Mouse (Mus musculus) liver, embryonic 13.5 days (tissue): ENCODE results near the gene Cep295. TPM values are rescaled to one million over a fixed set of nuclear protein-coding genes. Genes with fewer than 3 reads are reported as not detected.

ENCODE experiments used
- ATAC-seq: fragments of 200-750 bp; cut with Nextera tagmentation; 2 replicates; pipeline ENCODE4 v1.8.0; 2017; ENCODE audit warnings: low read depth, mild to moderate bottlenecking, moderate number of reproducible peaks, moderate library complexity
- DNase-seq: peaks from one replicate; pipeline ENCODE4 v3.0.0; 2022
- H3K27ac ChIP-seq: fragments of 300-500 bp; sonication (generic); 2 replicates; pipeline ENCODE4 v1.5.1; 2015; ENCODE audit warnings: moderate library complexity, mild to moderate bottlenecking, inconsistent platforms
- H3K27me3 ChIP-seq: fragments of 300-500 bp; sonication (generic); 2 replicates; pipeline ENCODE4 v1.6.1; 2015; ENCODE audit warnings: mild to moderate bottlenecking, inconsistent platforms
- H3K36me3 ChIP-seq: fragments of 300-500 bp; sonication (generic); 2 replicates; pipeline ENCODE4 v1.6.1; 2015; ENCODE audit warnings: mild to moderate bottlenecking, inconsistent platforms
- H3K4me1 ChIP-seq: fragments of 300-500 bp; sonication (generic); replicated peaks from 2 replicates; pipeline ENCODE4 v1.6.1; 2015; ENCODE audit warnings: inconsistent platforms
- H3K4me2 ChIP-seq: fragments of 300-500 bp; sonication (generic); 2 replicates; pipeline ENCODE4 v1.6.1; 2015; ENCODE audit warnings: inconsistent platforms, mild to moderate bottlenecking, moderate library complexity
- H3K4me3 ChIP-seq: fragments of 300-500 bp; sonication (generic); replicated peaks from 2 replicates; pipeline ENCODE4 v1.5.1; 2015; ENCODE audit warnings: mild to moderate bottlenecking, inconsistent platforms
- H3K9ac ChIP-seq: fragments of 300-500 bp; sonication (generic); 2 replicates; pipeline ENCODE4 v1.6.1; 2015; ENCODE audit warnings: mild to moderate bottlenecking, inconsistent platforms
- H3K9me3 ChIP-seq: fragments of 300-500 bp; sonication (generic); replicated peaks from 2 replicates; pipeline ENCODE4 v1.6.1; 2016; ENCODE audit warnings: inconsistent platforms
- whole genome bisulfite sequencing: fragments of 180-500 bp; shearing (Covaris S2); methylation state at CpG from one replicate; pipeline ENCODE4 v1.1.7; 2015; ENCODE audit not compliant: insufficient replicate concordance; 5-methylcytosine and 5-hydroxymethylcytosine counted together
- microRNA-seq: library from miRNA; unstranded; fragments of <30 nt; microRNA quantifications from one replicate; pipeline ENCODE4, GENCODE M21; 2016
- polyA plus RNA-seq: library from polyadenylated mRNA; unstranded; fragments of >200 nt; fragmentation: Nextera tagmentation; extraction: Ambion mirVana; gene quantifications from 2 replicates; pipeline ENCODE4 v1.2.1, GENCODE M21; 2015

Gene Cep295
- polyA plus RNA-seq, 1 experiment from 2014 or later, result 8.5 TPM

- 54% methylated on average over 3 of the region's 3 CpGs for WGBS
- H3K9ac ChIP-seq, result no peak overlapping the region
- no peaks in the 10 kb centered on the region for H3K9me3 ChIP-seq
- H3K27me3 ChIP-seq, result no peaks in the 10 kb centered on the region
- DNase-seq (no peak), ATAC-seq (no peak)
- no peak overlapping the region for H3K4me3 ChIP-seq
- H3K36me3 ChIP-seq, result no peaks in the 10 kb centered on the region
- H3K27ac ChIP-seq, result no peak overlapping the region
- no peak overlapping the region for H3K4me2 ChIP-seq
- peaks cover 44% of the 10 kb centered on the region for H3K4me1 ChIP-seq
Observed at GRCm38 (mm10) chr9:15285443-15285842, 72.1 kb downstream of the Cep295 start.

- no peaks in the 10 kb centered on the region for H3K9me3 ChIP-seq
Observed at GRCm38 (mm10) chr9:15280491-15280879, 77.1 kb downstream of the Cep295 start.

GRCm38 (mm10) chr9:15279649-15280490, 77.7 kb downstream of the Cep295 start, which contains the start of gene Med17:
Med17 (minus strand) TSS chr9:15279931.
- WGBS, result 2% methylated on average over 57 of the region's 57 CpGs

More at GRCm38 (mm10) chr9:15280491-15280879, 77.1 kb downstream of the Cep295 start:
- WGBS, result 23% methylated on average over 5 of the region's 5 CpGs
- DNase-seq (peak; percentile 33), ATAC-seq (peak; percentile 58)
- peaks cover 39% of the 10 kb centered on the region for H3K4me1 ChIP-seq
- peak overlapping the region; percentile 95 for H3K9ac ChIP-seq
- peak overlapping the region; percentile 83 for H3K4me2 ChIP-seq
- no peaks in the 10 kb centered on the region for H3K27me3 ChIP-seq
- peak overlapping the region; percentile 96 for H3K4me3 ChIP-seq
- H3K27ac ChIP-seq, result peak overlapping the region; percentile 73
- peaks cover 14% of the 10 kb centered on the region for H3K36me3 ChIP-seq

GRCm38 (mm10) chr9:15279139-15279648, 78.4 kb downstream of the Cep295 start:
- no peak for ATAC-seq
- Histone ChIP-seq H3K4me3 (peak overlapping the region; percentile 96), H3K27me3 (no peaks in the 10 kb centered on the region), H3K4me1 (peaks cover 39% of the 10 kb centered on the region), H3K9me3 (no peaks in the 10 kb centered on the region), H3K27ac (peak overlapping the region; percentile 84), H3K9ac (peak overlapping the region; percentile 95), H3K4me2 (peak overlapping the region; percentile 83), H3K36me3 (peaks cover 27% of the 10 kb centered on the region)
- 6% methylated on average over 19 of the region's 19 CpGs for WGBS
- no peak for DNase-seq

More at GRCm38 (mm10) chr9:15279649-15280490, 77.7 kb downstream of the Cep295 start, which contains the start of gene Med17:
- peak within 1 kb of the TSS; percentile 96 for H3K4me3 ChIP-seq
- H3K27me3 ChIP-seq, result no peaks in the 10 kb centered on the region
- ATAC-seq (peak; percentile 95), DNase-seq (peak; percentile 91)
- peak within 1 kb of the TSS; percentile 95 for H3K9ac ChIP-seq
- H3K4me2 ChIP-seq, result peak within 1 kb of the TSS; percentile 83
- H3K36me3 ChIP-seq, result peaks cover 20% of the 10 kb centered on the region
- no peaks in the 10 kb centered on the region for H3K9me3 ChIP-seq
- peak within 1 kb of the TSS; percentile 84 for H3K27ac ChIP-seq
- peaks cover 39% of the 10 kb centered on the region for H3K4me1 ChIP-seq

GRCm38 (mm10) chr9:15278343-15278742, 79.2 kb downstream of the Cep295 start:
- ATAC-seq, result no peak
- Histone ChIP-seq H3K9ac (peak overlapping the region; percentile 95; the same call in 1 of the 2 replicates), H3K4me1 (peaks cover 39% of the 10 kb centered on the region), H3K36me3 (peaks cover 36% of the 10 kb centered on the region), H3K27me3 (no peaks in the 10 kb centered on the region), H3K4me2 (peak overlapping the region; percentile 83), H3K27ac (no peak overlapping the region), H3K4me3 (peak overlapping the region; percentile 96), H3K9me3 (no peaks in the 10 kb centered on the region)
- no peak for DNase-seq
- WGBS, result 73% methylated on average over 3 of the region's 3 CpGs

- Histone ChIP-seq H3K9me3 (no peaks in the 10 kb centered on the region), H3K27ac (no peak overlapping the region), H3K36me3 (peaks cover 51% of the 10 kb centered on the region), H3K27me3 (no peaks in the 10 kb centered on the region), H3K4me3 (no peak overlapping the region), H3K4me1 (peaks cover 35% of the 10 kb centered on the region), H3K4me2 (no peak overlapping the region), H3K9ac (no peak overlapping the region)
- ATAC-seq (no peak), DNase-seq (no peak)
- WGBS, result 82% methylated on average over 4 of the region's 4 CpGs
Observed at GRCm38 (mm10) chr9:15276855-15277254, 80.7 kb downstream of the Cep295 start.

- WGBS, result 78% methylated on average over 2 of the region's 2 CpGs
- Histone ChIP-seq H3K9ac (no peak overlapping the region), H3K4me1 (peaks cover 20% of the 10 kb centered on the region), H3K27me3 (no peaks in the 10 kb centered on the region), H3K36me3 (peaks cover 79% of the 10 kb centered on the region), H3K27ac (no peak overlapping the region), H3K4me2 (no peak overlapping the region), H3K9me3 (no peaks in the 10 kb centered on the region), H3K4me3 (no peak overlapping the region)
- DNase-seq (no peak), ATAC-seq (no peak)
Observed at GRCm38 (mm10) chr9:15273981-15274380, 83.6 kb downstream of the Cep295 start.

Small RNA genes within 50 kb of the gene (microRNA-seq; reads per million reads assigned to microRNA genes)
- gene Gm49349 (not detected), gene mmu-mir-7650 (not detected)

Other genes with a start within 250 kb of the Cep295 start
- not detected in 2 replicates for gene Hephl1, start 245.7 kb downstream of the Cep295 start, polyA plus RNA-seq
- 0.35 and 0.39 TPM in 2 replicates for gene Vstm5, start 118.7 kb downstream of the Cep295 start, polyA plus RNA-seq
- gene Med17, start 77.9 kb downstream of the Cep295 start, polyA plus RNA-seq, result 20.0 and 25.1 TPM in 2 replicates
- 46.4 and 54.0 TPM in 2 replicates for gene Taf1d, start 51.6 kb downstream of the Cep295 start, polyA plus RNA-seq
- 3.0 and 3.4 TPM in 2 replicates for gene 4931406C07Rik, start 51.3 kb downstream of the Cep295 start, polyA plus RNA-seq
- 1.2 and 1.7 TPM in 2 replicates for gene Smco4, start 135.6 kb upstream of the Cep295 start, polyA plus RNA-seq